Mouse (Mus musculus) cerebellum, adult 2 months (tissue): ENCODE data around the gene Rsc1a1. TPM values are rescaled to one million over a fixed set of nuclear protein-coding genes. Genes with fewer than 3 reads are reported as not detected.

Source experiments
- DNase-seq, 2 experiments: peaks; one replicate each; pipeline ENCODE4 v3.0.0; 2021
- H3K27ac ChIP-seq: fragments of 200-500 bp; 2 replicates; pipeline ENCODE4 v1.5.1; 2012; ENCODE audit warnings: low read length, control low read depth, inconsistent platforms; ENCODE audit not compliant: insufficient read depth
- H3K27me3 ChIP-seq: fragments of 200-500 bp; 2 replicates; pipeline ENCODE4 v1.6.1; 2012; ENCODE audit warnings: inconsistent platforms, mild to moderate bottlenecking, low read length, moderate library complexity; ENCODE audit not compliant: control insufficient read depth, insufficient read depth
- H3K4me1 ChIP-seq: fragments of 200-500 bp; 2 replicates; pipeline ENCODE4 v1.6.1; 2011; ENCODE audit warnings: low read length; ENCODE audit not compliant: control insufficient read depth, insufficient read depth
- H3K4me3 ChIP-seq: fragments of 200-500 bp; replicated peaks from 2 replicates; pipeline ENCODE3; 2011; ENCODE audit warnings: mild to moderate bottlenecking, low read depth, low read length, control low read depth; ENCODE audit not compliant: insufficient read depth
- CTCF ChIP-seq: fragments of 200-500 bp; IDR thresholded peaks from 2 replicates; pipeline ENCODE4 v1.5.1; 2011; ENCODE audit warnings: low read depth, mild to moderate bottlenecking, control low read depth, low read length, moderate library complexity, borderline replicate concordance; ENCODE audit not compliant: insufficient read depth
- POLR2A ChIP-seq: fragments of 200-500 bp; IDR thresholded peaks from 2 replicates; pipeline ENCODE4 v1.6.1; 2011; ENCODE audit warnings: low read length, control low read depth, borderline replicate concordance; ENCODE audit not compliant: insufficient read depth
- WGBS: fragments of 180-500 bp; shearing (Covaris S2); methylation state at CpG from one replicate; pipeline ENCODE4 v1.1.7; 2018; 5-methylcytosine and 5-hydroxymethylcytosine counted together
- polyA plus RNA-seq: library from polyadenylated mRNA; depleted of rRNA; stranded (reverse); fragments of >200 nt; gene quantifications from 2 replicates; pipeline ENCODE4 v1.2.3, GENCODE M21; 2012

The Rsc1a1 gene
- polyA plus RNA-seq, 1 experiment: 7.4 TPM

- no peaks in the 10 kb centered on the region for H3K27me3 ChIP-seq
- no peak for TF ChIP-seq CTCF
- TF ChIP-seq POLR2A: no peak
- 68% methylated on average over 11 of the region's 11 CpGs for WGBS
- peaks cover 6% of the 10 kb centered on the region; the same call in 1 of the 2 replicates for H3K4me1 ChIP-seq
- no peak for DNase-seq
- no peak overlapping the region for H3K4me3 ChIP-seq
- no peak overlapping the region for H3K27ac ChIP-seq
These were observed 39.2 kb upstream of the Rsc1a1 start for GRCm38 (mm10) chr4:141724594-141724993.

GRCm38 (mm10) chr4:141723673-141724068, 38.3 kb upstream of the Rsc1a1 start:
- H3K4me3 ChIP-seq: peak overlapping the region; percentile 69
- peak overlapping the region; percentile 32; the same call in 1 of the 2 replicates for H3K27ac ChIP-seq
- no peak for DNase-seq
- H3K27me3 ChIP-seq: no peaks in the 10 kb centered on the region
- peaks cover 6% of the 10 kb centered on the region; the same call in 1 of the 2 replicates for H3K4me1 ChIP-seq
- no peak for TF ChIP-seq CTCF
- no peak for TF ChIP-seq POLR2A
- WGBS: 2% methylated on average over 13 of the region's 13 CpGs

- under 1% methylated on average over 105 of the region's 105 CpGs for WGBS
- peak within 1 kb of the TSS; percentile 80 for H3K4me3 ChIP-seq
- peak; percentile 93 to 96 for DNase-seq
- H3K27me3 ChIP-seq: no peaks in the 10 kb centered on the region
- peaks cover 6% of the 10 kb centered on the region; the same call in 1 of the 2 replicates for H3K4me1 ChIP-seq
- TF ChIP-seq POLR2A (peak; percentile 77), CTCF (no peak)
- peak within 1 kb of the TSS; percentile 69 for H3K27ac ChIP-seq
These were observed 37.6 kb upstream of the Rsc1a1 start, which contains the start of gene Ddi2 for GRCm38 (mm10) chr4:141722731-141723672. Gene Ddi2, minus strand, starts transcription at chr4:141723419.

- TF ChIP-seq CTCF (no peak), POLR2A (no peak)
These were observed 36.6 kb upstream of the Rsc1a1 start for GRCm38 (mm10) chr4:141721961-141722360.

GRCm38 (mm10) chr4:141720761-141721523, 35.5 kb upstream of the Rsc1a1 start:
- no peak overlapping the region for H3K4me3 ChIP-seq
- TF ChIP-seq CTCF (no peak), POLR2A (no peak)
- H3K4me1 ChIP-seq: peaks cover 6% of the 10 kb centered on the region
- H3K27ac ChIP-seq: no peak overlapping the region
- no peak for DNase-seq
- WGBS: 61% methylated on average over 6 of the region's 6 CpGs
- no peaks in the 10 kb centered on the region for H3K27me3 ChIP-seq

More at GRCm38 (mm10) chr4:141721961-141722360, 36.6 kb upstream of the Rsc1a1 start:
- peak overlapping the region; percentile 80 for H3K4me3 ChIP-seq
- H3K27me3 ChIP-seq: no peaks in the 10 kb centered on the region
- DNase-seq: no peak
- 27% methylated on average over 6 of the region's 6 CpGs for WGBS
- H3K4me1 ChIP-seq: peaks cover 6% of the 10 kb centered on the region; the same call in 1 of the 2 replicates
- H3K27ac ChIP-seq: no peak overlapping the region

- no peaks in the 10 kb centered on the region for H3K27me3 ChIP-seq
- peaks cover 13% of the 10 kb centered on the region for H3K4me1 ChIP-seq
- 98% methylated on average over 1 of the region's 1 CpGs for WGBS
- no peak for DNase-seq
- no peak overlapping the region for H3K27ac ChIP-seq
- H3K4me3 ChIP-seq: no peak overlapping the region
- TF ChIP-seq CTCF (no peak), POLR2A (no peak)
These were observed 33.9 kb upstream of the Rsc1a1 start for GRCm38 (mm10) chr4:141719304-141719703.

- Histone ChIP-seq H3K4me1 (peaks cover 13% of the 10 kb centered on the region), H3K27me3 (no peaks in the 10 kb centered on the region), H3K27ac (no peak overlapping the region), H3K4me3 (no peak overlapping the region)
- TF ChIP-seq POLR2A: no peak
- no peak for TF ChIP-seq CTCF
- 87% methylated on average over 4 of the region's 4 CpGs for WGBS
- no peak for DNase-seq
These were observed 32.2 kb upstream of the Rsc1a1 start for GRCm38 (mm10) chr4:141717633-141718032.
